Mouse (Mus musculus) bone marrow, adult 2 months (tissue): Measurements from ENCODE around the gene Ptpre.

Experiments used
- CTCF ChIP-seq: fragments of 200-500 bp; IDR thresholded peaks from 2 replicates; pipeline ENCODE4 v1.5.1; 2011; ENCODE audit warnings: low read length, control low read depth; ENCODE audit not compliant: control insufficient read depth, insufficient read depth
- POLR2A ChIP-seq: fragments of 200-500 bp; IDR thresholded peaks from 2 replicates; pipeline ENCODE4 v1.6.1; 2011; ENCODE audit warnings: low read depth, mild to moderate bottlenecking, control low read depth, low read length, borderline replicate concordance; ENCODE audit not compliant: control insufficient read depth

GRCm38 (mm10) chr7:135526574-135527152, 10.6 kb upstream of the Ptpre start:
- TF ChIP-seq POLR2A (no peak), CTCF (no peak)
